Mouse (Mus musculus): ENCODE data around the gene Srsf2. TPM values are rescaled to one million over a fixed set of nuclear protein-coding genes. Genes with fewer than 3 reads are reported as not detected.

Gene Srsf2
- polyA plus RNA-seq, 1 experiment from 2014 or later: 578 TPM

GRCm38 (mm10) chr11:116865945-116866585 lies 13.2 kb upstream of the Srsf2 start:
- Histone ChIP-seq H3K4me2 (ENCODE audit: low read depth, low read length) (no peak overlapping the region), H3K36me3 (ENCODE audit: control insufficient read depth, insufficient read depth, low read length) (peaks cover 30% of the 10 kb centered on the region), H3K27ac (ENCODE audit: low read length) (no peak overlapping the region), H3K4me1 (ENCODE audit: control insufficient read depth, insufficient read depth, low read length) (no peaks in the 10 kb centered on the region), H3K9ac (ENCODE audit: low read length) (no peak overlapping the region), H3K27me3 (ENCODE audit: control insufficient read depth, insufficient read depth, low read length) (no peaks in the 10 kb centered on the region), H3K9me3 (replicated peaks; ENCODE audit: control insufficient read depth, low read length) (no peaks in the 10 kb centered on the region), H3K4me3 (replicated peaks; ENCODE audit: low read length) (no peak overlapping the region)
- ATAC-seq (ENCODE audit: insufficient read depth, low FRiP score): no peak
- WGBS: 69% methylated on average over 12 of the region's 12 CpGs

GRCm38 (mm10) chr11:116864444-116864843 lies 11.6 kb upstream of the Srsf2 start:
- peaks cover 29% of the 10 kb centered on the region for H3K36me3 ChIP-seq (ENCODE audit: control insufficient read depth, insufficient read depth, low read length)
- no peaks in the 10 kb centered on the region for H3K27me3 ChIP-seq (ENCODE audit: control insufficient read depth, insufficient read depth, low read length)
- ATAC-seq (ENCODE audit: insufficient read depth, low FRiP score): no peak
- H3K4me3 ChIP-seq (replicated peaks; ENCODE audit: low read length): no peak overlapping the region
- WGBS: 59% methylated on average over 10 of the region's 10 CpGs
- H3K9ac ChIP-seq (ENCODE audit: low read length): no peak overlapping the region
- H3K4me2 ChIP-seq (ENCODE audit: low read depth, low read length): no peak overlapping the region
- no peak overlapping the region for H3K27ac ChIP-seq (ENCODE audit: low read length)
- no peaks in the 10 kb centered on the region for H3K4me1 ChIP-seq (ENCODE audit: control insufficient read depth, insufficient read depth, low read length)
- no peaks in the 10 kb centered on the region for H3K9me3 ChIP-seq (replicated peaks; ENCODE audit: control insufficient read depth, low read length)

- Histone ChIP-seq H3K4me3 (replicated peaks; ENCODE audit: low read length) (no peak overlapping the region), H3K9ac (ENCODE audit: low read length) (no peak overlapping the region), H3K4me2 (ENCODE audit: low read depth, low read length) (no peak overlapping the region), H3K9me3 (replicated peaks; ENCODE audit: control insufficient read depth, low read length) (no peaks in the 10 kb centered on the region), H3K4me1 (ENCODE audit: control insufficient read depth, insufficient read depth, low read length) (peaks cover 9% of the 10 kb centered on the region), H3K27me3 (ENCODE audit: control insufficient read depth, insufficient read depth, low read length) (no peaks in the 10 kb centered on the region), H3K27ac (ENCODE audit: low read length) (no peak overlapping the region), H3K36me3 (ENCODE audit: control insufficient read depth, insufficient read depth, low read length) (peaks cover 11% of the 10 kb centered on the region)
- 59% methylated on average over 12 of the region's 12 CpGs for WGBS
- no peak for ATAC-seq (ENCODE audit: insufficient read depth, low FRiP score)
These were observed 4.4 kb upstream of the Srsf2 start for GRCm38 (mm10) chr11:116857183-116857850.

GRCm38 (mm10) chr11:116854279-116854678 lies 1.4 kb upstream of the Srsf2 start:
- Histone ChIP-seq H3K4me3 (replicated peaks; ENCODE audit: low read length) (peak overlapping the region; percentile 99), H3K4me2 (ENCODE audit: low read depth, low read length) (peak overlapping the region; percentile 53), H3K9me3 (replicated peaks; ENCODE audit: control insufficient read depth, low read length) (no peaks in the 10 kb centered on the region), H3K27me3 (ENCODE audit: control insufficient read depth, insufficient read depth, low read length) (no peaks in the 10 kb centered on the region), H3K27ac (ENCODE audit: low read length) (peak overlapping the region; percentile 99), H3K4me1 (ENCODE audit: control insufficient read depth, insufficient read depth, low read length) (peaks cover 14% of the 10 kb centered on the region), H3K36me3 (ENCODE audit: control insufficient read depth, insufficient read depth, low read length) (peaks cover 3% of the 10 kb centered on the region; the same call in 1 of the 2 replicates), H3K9ac (ENCODE audit: low read length) (peak overlapping the region; percentile 91)
- no peak for ATAC-seq (ENCODE audit: insufficient read depth, low FRiP score)
- 26% methylated on average over 10 of the region's 10 CpGs for WGBS

GRCm38 (mm10) chr11:116853512-116853928 lies 626 bp upstream of the Srsf2 start:
- H3K36me3 ChIP-seq (ENCODE audit: control insufficient read depth, insufficient read depth, low read length): peaks cover 5% of the 10 kb centered on the region; the same call in 1 of the 2 replicates
- no peaks in the 10 kb centered on the region for H3K27me3 ChIP-seq (ENCODE audit: control insufficient read depth, insufficient read depth, low read length)
- H3K9ac ChIP-seq (ENCODE audit: low read length): peak overlapping the region; percentile 91
- ATAC-seq (ENCODE audit: insufficient read depth, low FRiP score): peak; percentile 87
- peaks cover 16% of the 10 kb centered on the region for H3K4me1 ChIP-seq (ENCODE audit: control insufficient read depth, insufficient read depth, low read length)
- whole genome bisulfite sequencing: under 1% methylated on average over 36 of the region's 36 CpGs
- H3K27ac ChIP-seq (ENCODE audit: low read length): peak overlapping the region; percentile 99
- no peaks in the 10 kb centered on the region for H3K9me3 ChIP-seq (replicated peaks; ENCODE audit: control insufficient read depth, low read length)
- H3K4me2 ChIP-seq (ENCODE audit: low read depth, low read length): peak overlapping the region; percentile 53
- peak overlapping the region; percentile 99 for H3K4me3 ChIP-seq (replicated peaks; ENCODE audit: low read length)

- ATAC-seq (ENCODE audit: insufficient read depth, low FRiP score): peak; percentile 65
- Histone ChIP-seq H3K27me3 (ENCODE audit: control insufficient read depth, insufficient read depth, low read length) (no peaks in the 10 kb centered on the region), H3K4me3 (replicated peaks; ENCODE audit: low read length) (peak within 1 kb of the TSS; percentile 99), H3K36me3 (ENCODE audit: control insufficient read depth, insufficient read depth, low read length) (peaks cover 5% of the 10 kb centered on the region; the same call in 1 of the 2 replicates), H3K9me3 (replicated peaks; ENCODE audit: control insufficient read depth, low read length) (no peaks in the 10 kb centered on the region), H3K9ac (ENCODE audit: low read length) (peak within 1 kb of the TSS; percentile 98), H3K4me1 (ENCODE audit: control insufficient read depth, insufficient read depth, low read length) (peaks cover 17% of the 10 kb centered on the region), H3K27ac (ENCODE audit: low read length) (peak within 1 kb of the TSS; percentile 99), H3K4me2 (ENCODE audit: low read depth, low read length) (peak within 1 kb of the TSS; percentile 86)
- under 1% methylated on average over 72 of the region's 91 CpGs for WGBS
These were observed 503 bp downstream of the Srsf2 start, which contains the start of gene Mfsd11 for GRCm38 (mm10) chr11:116852291-116852890. Gene Mfsd11 (plus strand): TSS chr11:116852440.

GRCm38 (mm10) chr11:116851576-116852290 lies 1.2 kb downstream of the Srsf2 start:
- Histone ChIP-seq H3K4me2 (ENCODE audit: low read depth, low read length) (peak overlapping the region; percentile 86), H3K9ac (ENCODE audit: low read length) (peak overlapping the region; percentile 98), H3K9me3 (replicated peaks; ENCODE audit: control insufficient read depth, low read length) (no peaks in the 10 kb centered on the region), H3K4me3 (replicated peaks; ENCODE audit: low read length) (peak overlapping the region; percentile 99), H3K27ac (ENCODE audit: low read length) (peak overlapping the region; percentile 99), H3K36me3 (ENCODE audit: control insufficient read depth, insufficient read depth, low read length) (peaks cover 5% of the 10 kb centered on the region; the same call in 1 of the 2 replicates), H3K27me3 (ENCODE audit: control insufficient read depth, insufficient read depth, low read length) (no peaks in the 10 kb centered on the region), H3K4me1 (ENCODE audit: control insufficient read depth, insufficient read depth, low read length) (peaks cover 17% of the 10 kb centered on the region)
- under 1% methylated on average over 29 of the region's 29 CpGs for WGBS
- no peak for ATAC-seq (ENCODE audit: insufficient read depth, low FRiP score)

GRCm38 (mm10) chr11:116850833-116851477 lies 1.9 kb downstream of the Srsf2 start:
- WGBS: 21% methylated on average over 6 of the region's 6 CpGs
- Histone ChIP-seq H3K27me3 (ENCODE audit: control insufficient read depth, insufficient read depth, low read length) (no peaks in the 10 kb centered on the region), H3K9ac (ENCODE audit: low read length) (peak overlapping the region; percentile 98), H3K36me3 (ENCODE audit: control insufficient read depth, insufficient read depth, low read length) (peaks cover 5% of the 10 kb centered on the region; the same call in 1 of the 2 replicates), H3K4me3 (replicated peaks; ENCODE audit: low read length) (peak overlapping the region; percentile 99), H3K9me3 (replicated peaks; ENCODE audit: control insufficient read depth, low read length) (no peaks in the 10 kb centered on the region), H3K4me1 (ENCODE audit: control insufficient read depth, insufficient read depth, low read length) (peaks cover 17% of the 10 kb centered on the region), H3K4me2 (ENCODE audit: low read depth, low read length) (peak overlapping the region; percentile 86), H3K27ac (ENCODE audit: low read length) (peak overlapping the region; percentile 18; the same call in 1 of the 2 replicates)
- ATAC-seq (ENCODE audit: insufficient read depth, low FRiP score): no peak

Data from stomach, embryonic 16.5 days (tissue).